Mouse (Mus musculus) heart, postnatal 36 days (tissue): Measurements from ENCODE around the gene Hecw2. TPM values are rescaled to one million over a fixed set of nuclear protein-coding genes. Genes with fewer than 3 reads are reported as not detected.

Source experiments
- DNase-seq, 2 experiments: peaks; one replicate each; pipeline ENCODE4 v3.0.0; 2021 to 2022
- intact Hi-C: fragments of 180-260 bp; cut with DNase I; formaldehyde crosslinking; loops from one replicate; pipeline ENCODE4 v1.15.1; 2025
- total RNA-seq, 2 experiments: library from RNA; stranded (reverse); gene quantifications; 2 replicates each; pipeline ENCODE4 v1.2.3; 2021

Hecw2 gene
- total RNA-seq, 2 experiments from 2014 or later = 13.5 TPM

DNA sequence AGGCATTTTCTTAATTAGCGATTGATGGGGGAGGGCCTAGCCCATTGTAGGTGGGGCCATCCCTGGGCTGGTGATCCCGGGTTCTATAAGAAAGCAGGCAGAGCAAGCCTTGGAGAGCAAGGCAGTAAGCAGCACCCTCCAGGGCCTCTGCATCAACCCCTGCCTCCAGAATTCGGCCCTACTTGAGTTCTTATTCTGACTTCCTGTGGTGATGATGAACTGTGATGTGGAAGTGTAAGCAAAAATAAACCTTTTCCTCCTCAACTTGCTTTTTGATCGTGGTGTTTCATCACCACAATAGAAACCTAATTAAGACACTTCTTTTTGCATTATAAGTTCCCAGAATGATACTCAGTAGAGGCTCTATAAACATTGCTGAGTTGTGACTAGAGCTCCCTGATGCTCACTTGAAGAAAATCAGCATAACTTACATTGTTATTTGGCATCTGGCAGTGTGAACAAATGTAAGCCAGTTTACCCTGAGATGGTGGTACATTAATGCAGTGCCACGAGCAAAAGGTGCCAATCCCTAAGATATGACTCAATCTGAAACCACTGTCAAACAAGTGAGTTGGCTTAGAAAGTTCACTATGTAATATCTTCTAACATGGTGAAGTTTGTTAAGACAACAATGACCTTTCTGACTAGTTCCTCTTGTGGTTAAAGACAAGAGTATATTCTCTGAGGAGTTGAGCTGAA, 349.9 kb downstream of the Hecw2 start:
- no peak for DNase-seq
- intact Hi-C loops = no loop called here

DNA sequence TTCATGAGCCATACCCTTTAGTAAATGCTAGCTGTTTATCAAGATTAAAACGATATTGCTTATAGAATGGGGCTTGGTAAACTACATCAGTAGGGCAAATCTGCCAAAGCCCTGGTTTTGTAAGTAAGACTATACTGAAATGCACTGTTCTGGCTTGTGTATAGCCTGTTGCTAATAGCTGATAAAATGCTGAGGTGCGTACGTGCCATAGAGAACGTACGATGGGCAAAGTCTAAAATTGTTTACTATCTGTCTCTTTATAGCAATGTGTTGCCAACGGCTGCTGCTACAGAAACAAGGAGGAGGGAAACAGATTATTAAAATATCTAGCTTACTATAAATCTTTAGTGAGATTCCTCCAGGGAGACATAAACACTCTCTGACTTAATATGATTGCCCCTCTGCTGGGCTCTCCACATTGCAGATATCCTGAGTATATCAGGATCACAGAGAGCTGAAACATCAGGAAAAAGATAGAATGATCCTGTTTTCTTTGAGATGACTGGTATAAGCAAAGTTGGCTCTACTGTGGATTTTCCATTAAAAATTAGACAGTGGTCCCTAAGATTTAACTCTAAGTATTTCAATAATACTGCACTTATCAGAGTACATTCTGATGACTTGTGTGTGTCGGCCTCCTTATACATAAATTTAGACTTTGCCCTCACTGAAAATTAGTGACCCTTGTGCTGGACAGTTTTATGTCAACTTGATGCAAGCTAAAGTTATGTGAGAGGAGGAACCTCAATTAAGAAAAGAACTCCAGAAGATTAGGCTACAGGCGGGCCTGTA, 350.6 kb downstream of the Hecw2 start:
- intact Hi-C loops = no loop called here

DNA sequence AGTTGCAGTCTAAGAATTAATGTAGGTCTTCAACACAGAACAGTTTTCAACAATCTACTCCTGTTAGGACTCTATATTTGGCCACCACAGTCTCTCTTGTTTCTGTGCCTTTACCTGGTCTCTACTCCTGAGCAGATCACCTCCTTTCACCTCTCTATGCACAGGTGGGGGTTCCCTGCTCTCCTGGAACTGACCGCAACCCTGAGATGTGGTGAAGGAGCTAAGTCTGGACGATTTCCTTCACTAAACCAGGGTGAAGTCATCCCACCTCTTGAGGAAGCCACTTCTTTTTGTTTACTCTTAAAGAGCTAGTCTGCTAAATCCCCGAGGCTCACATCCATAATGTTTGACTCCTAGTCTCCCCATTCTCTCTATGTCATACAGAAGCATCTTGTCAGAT, 351.9 kb downstream of the Hecw2 start:
- intact Hi-C loops = no loop called here
- DNase-seq = no peak

More for the DNA sequence above, 350.6 kb downstream of the Hecw2 start:
- DNase-seq = no peak

DNA sequence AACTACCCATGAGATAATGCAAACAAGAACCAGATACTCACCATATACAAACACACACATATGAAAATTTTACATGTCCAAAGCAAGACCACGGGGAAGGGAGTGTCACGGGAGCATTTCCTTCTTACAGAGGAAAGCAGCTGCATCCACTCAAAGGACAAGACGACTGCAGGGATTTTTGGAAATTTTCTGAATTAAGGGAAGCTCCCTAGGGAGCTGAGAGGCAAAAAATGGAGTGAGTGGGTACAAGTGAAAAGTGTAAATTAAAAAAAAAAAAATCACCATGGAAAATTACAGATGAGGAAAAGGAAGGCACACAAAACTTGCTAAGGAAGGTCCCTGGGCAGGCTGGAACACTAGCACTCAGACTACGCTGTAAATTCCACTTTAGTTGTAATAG, 353.9 kb downstream of the Hecw2 start:
- intact Hi-C loops = no loop called here
- DNase-seq = no peak

DNA sequence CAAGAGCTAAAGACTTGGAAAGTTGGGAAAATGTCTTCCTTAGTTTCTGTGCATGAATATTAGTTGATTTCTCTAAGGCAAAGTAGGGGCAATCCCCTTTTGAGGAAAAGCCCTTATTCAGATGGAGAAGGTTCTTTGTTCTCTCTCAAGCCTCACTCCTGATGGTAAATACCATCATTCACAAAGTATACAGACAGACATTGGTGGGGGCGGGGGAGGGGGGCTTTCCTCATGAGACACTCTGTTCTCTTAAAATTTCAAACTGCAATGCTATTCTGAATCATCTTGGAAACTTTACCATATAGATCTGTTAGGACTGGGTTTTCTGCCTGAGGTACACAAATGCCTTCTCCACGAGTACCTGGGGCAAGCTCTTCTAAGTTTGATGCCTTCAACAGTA, 355.6 kb downstream of the Hecw2 start:
- DNase-seq = no peak
- intact Hi-C loops = no loop called here

DNA sequence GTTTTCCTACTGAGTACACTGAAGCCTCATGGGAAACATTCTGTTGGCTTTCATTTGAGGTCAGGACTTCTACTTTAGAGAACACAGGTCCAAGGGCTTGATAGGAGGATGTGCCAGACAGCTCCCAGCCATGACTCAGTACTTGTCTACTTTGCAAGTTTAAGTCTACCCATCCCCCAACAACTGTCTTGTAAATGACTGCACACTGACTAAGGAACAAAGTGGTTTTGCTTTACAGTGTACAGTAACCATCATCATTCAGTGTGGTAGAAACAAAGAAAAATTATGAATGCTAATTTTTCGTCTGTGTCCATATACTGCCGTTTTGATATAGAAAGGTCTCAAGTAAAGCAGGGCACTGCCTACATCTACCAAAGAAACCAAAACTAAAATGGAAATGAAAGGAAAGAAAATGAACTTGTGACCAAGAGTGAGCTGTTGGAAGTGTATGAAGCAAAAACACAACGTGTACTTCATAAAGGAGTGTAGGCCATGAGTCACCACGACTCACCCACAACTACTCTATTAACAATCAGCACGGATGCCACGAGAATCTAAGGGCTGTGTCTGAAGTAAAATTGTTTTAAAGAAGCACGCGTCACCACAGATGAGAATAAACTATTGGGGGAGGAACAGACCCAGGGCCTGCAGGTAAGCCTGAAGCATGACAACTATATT, 356.6 kb downstream of the Hecw2 start:
- DNase-seq = no peak
- intact Hi-C loops = no loop called here

DNA sequence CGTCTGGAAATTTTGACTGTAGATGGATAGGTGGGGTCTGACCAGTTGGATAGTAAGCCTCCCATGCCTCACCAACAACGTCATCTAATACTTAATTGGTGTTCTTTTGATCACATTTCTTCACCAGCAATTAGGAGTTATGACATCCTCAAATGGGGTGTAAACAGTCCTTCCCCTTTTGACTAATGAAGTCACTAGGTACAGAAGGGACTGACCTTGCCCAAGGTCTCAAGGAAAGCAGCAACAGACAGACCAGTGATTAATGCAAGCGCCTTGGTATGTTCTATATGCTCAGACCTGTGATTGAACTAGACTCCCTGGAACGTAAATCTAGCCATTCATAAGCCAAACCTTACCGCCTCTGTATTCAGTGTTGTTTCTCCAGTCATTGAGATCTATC, 364.7 kb downstream of the Hecw2 start:
- intact Hi-C loops = no loop called here

DNA sequence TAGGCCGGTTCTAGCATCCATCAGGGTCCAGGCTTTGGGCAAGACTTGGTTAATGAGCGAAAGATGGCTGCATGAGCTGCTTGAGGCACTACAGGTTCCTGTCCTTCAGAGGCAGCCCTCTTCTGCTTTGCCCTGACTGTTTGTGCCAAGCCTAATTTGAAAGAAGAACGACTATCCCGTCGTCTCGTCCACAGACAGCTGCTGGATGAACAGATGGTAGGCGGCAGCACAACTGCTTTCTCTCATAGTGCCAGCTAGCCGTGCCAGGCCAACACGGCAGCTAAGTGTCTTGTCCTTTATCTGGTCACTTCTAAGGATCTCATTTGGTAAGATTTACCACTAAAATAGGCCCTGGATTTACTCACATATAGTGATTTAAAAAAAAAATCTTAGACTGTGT, 365.9 kb downstream of the Hecw2 start:
- intact Hi-C loops = no loop called here
- DNase-seq = no peak

More for the DNA sequence above, 364.7 kb downstream of the Hecw2 start:
- no peak for DNase-seq

DNA sequence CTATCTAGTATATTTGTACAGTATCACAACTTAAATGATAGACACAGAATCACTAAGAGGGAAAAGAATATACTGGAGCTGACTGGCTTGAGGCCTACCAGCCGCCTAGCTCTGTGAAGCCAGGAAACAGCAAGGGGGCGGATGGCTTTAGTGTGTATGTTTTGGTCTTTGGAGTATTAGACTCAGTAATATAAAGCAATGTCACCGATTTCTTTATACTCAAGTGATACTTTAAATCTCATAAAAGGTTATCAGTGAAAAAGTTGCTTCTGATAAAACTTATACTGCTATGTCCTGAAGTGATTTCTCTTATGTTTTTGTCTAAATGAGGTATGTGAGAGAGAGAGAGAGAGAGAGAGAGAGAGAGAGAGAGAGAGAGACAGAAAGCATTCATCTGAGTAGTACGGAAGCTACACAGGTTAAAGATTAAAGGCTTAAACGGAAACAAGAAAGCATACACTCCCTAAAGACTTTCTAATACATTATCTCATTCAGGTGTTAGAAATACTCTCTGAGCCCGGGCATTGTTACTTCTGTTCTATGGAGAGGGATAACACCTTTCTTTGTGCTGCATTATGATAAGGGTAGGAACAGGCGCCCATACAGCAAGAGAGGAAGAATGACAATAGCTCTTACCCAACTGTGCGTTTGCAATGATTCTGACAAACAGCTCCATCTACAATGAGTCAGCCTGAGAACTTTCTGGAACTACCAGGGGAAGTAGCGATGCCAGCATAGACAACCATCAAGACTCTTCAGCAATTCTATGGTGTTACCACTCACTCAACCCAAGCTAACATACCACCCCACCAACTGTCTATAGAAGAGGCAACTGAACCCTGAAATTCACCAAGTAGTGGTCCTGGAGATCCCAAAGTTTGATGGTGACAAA, 370.3 kb downstream of the Hecw2 start:
- intact Hi-C loops = no loop called here

DNA sequence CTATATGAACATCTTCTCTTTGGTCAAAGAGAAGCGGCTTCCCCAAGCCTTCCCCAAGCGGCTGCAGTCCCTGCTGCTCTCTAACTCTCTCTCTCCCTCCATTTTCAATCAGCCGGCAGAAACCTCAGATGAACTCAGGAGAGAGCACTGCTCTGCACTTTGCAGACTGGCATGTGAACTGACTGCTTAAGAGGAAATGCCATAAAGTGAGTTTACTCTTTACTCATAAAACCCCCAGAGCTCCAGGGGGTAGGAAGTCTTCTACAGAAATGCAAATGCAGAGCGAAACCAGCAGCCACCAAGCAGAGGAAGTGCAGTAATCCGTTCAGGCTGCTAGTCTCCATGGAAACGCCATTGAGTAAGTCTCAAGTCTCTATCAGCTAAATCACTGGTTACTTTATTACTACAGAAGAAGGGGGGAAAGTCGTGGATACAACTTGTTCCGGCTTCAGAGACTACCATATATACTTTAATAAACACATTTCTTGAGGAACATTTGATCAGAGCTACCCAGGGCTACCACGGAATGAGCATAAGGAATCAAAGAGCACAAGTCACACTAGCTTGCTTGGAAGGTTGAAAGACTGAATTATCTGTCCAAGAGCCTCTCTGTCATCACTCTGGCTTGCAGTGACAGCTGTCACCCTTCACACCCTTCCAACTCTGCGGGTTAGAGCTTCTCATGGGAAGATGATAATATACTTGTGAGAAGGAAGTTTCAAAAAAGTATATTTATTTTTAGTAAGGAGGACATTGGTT, 371.1 kb downstream of the Hecw2 start:
- peak; percentile 21 to 38 for DNase-seq
- intact Hi-C loops = no loop called here

More for the DNA sequence above, 370.3 kb downstream of the Hecw2 start:
- DNase-seq = no peak

DNA sequence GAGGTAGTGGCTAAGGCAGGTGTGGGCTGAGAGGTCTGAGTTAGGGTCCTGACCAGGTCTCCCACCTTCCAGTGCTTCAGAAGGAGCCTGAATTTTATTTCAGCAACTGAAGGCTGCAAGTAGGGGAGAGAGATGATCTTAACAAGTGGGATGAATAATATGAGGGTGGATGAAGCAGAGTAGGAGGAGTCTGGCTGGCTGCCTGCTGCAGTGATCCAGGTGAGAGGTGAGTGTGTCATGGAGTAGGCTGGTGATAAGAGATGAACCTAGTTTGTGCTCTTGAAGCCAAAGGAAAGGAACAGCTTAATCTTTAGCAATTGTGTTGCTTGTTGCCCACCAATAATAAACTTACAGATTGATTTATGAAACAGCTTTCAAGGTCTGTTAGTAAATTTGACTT, 373.0 kb downstream of the Hecw2 start:
- intact Hi-C loops = no loop called here
- DNase-seq = no peak

DNA sequence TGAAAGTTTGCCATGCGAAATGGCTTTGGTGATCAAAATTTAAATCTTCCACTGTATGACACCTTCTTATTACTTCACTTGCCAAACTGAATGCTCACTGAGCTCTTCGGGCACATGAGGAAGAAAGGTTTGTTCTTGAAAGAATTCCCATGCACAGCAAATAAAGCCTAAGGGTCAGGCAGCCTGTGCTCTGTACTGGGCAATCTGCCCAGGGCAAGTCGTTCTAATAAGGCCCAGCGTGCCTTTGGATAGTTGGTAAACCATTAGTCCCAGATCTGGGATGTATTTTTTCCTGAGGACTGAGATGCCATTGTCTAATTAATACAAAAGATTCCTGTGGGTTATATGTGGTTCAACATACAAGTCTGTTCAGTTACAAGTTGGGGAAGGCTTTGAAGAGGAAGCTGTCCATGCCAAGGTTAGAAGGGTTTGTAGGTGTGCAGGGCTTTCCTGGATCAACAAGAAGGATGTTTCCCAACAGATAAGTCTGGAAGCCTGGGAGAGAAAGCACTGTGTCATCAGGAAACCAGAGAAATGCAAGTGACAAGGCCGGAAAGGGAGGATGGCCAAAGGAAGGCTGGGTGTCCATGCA, 374.8 kb downstream of the Hecw2 start:
- DNase-seq = peak in 1 of 2 experiments; percentile 21
- intact Hi-C loops = no loop called here

DNA sequence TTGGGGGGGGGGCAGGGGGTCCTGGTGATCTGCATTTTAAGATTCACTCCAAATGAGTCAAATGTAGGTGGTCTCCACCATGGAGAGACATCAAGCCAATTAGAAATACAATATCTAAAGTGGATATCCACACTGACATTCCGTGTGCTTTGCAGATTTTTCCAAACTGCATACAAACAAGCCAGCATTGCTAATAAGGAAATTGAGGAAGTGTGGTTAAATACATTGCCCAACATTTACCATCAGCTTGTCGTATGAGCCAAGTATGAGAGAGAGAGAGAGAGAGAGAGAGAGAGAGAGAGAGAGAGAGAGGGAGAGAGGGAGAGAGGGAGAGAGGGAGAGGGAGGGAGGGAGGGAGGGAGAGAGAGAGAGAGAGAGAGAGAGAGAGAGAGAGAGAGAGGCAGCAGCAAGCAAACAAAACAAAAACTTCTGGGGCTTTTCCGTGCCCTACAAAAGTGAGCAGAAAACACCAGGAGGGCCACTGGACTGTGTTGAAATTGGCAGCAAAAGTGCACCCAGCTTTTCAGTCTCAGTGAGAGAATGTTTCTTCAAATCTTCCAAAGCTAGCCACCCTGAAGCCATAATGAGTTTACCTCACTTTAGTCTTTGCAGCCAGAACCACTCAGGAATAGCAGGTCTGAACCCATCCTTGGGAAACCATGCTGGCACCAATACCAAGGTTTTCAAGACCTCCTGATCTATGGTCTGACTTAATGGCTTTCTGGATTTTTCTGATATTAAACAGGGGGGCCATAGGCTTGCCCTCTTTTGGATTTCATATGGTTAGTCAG, 376.7 kb downstream of the Hecw2 start:
- DNase-seq = no peak
- intact Hi-C loops = loop anchor here (5.0 kb wide), 1 partner anchor 34 kb away; no protein-coding TSS in a partner anchor

DNA sequence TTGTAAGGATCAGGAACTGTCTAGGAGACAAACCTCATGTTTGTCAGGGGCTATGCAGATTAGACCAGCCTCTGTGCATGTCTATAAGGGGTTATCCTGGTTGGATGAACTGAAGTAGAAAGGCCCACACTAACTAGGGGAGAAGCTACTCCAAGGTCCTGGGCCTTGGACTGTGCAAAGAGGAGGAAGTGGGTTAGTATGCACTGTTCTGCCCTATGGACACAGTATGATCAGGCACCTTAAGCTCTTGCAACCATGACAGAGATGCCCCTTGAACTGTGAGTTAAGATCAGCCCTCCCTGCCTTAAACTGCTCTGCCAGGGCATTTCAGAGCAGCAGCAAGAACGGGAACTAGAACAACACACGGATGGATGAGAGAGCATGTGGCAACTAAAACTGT, 378.6 kb downstream of the Hecw2 start:
- no peak for DNase-seq
- intact Hi-C loops = loop anchor here (5.0 kb wide), 1 partner anchor 36 kb away; no protein-coding TSS in a partner anchor

DNA sequence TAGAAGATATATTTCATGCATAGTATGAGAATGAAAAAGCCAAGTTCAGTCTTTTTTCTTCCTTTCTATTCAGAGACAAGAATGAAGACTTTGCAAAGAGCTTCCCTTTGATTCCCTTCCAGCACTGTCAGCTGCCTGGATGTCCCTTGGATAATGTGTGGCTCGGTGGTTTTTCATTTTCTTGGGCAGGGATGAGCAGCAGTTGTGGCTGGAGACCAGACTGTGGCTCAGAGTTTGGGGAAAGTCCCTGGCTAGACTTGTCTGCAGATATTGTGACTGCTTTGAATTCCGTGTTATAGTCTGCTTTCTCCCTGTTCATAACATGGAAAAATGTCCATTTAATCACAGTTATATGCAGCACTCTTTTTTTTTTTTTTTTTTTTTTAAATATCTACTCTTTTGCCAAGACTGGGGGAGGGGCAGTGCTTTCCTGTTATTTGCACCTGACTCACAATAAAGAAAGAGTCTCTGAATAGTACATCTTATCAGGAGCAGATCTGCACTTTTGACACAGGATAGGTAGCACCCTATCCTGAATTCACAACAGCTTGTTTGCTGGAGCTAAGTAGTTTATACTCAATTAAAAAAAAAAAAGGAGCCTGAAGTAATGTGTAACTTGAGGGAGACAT, 380.8 kb downstream of the Hecw2 start:
- intact Hi-C loops = loop anchor here (2.0 kb wide), 1 partner anchor 27 kb away; no protein-coding TSS in a partner anchor
- DNase-seq = peak in 1 of 2 experiments; percentile 31

DNA sequence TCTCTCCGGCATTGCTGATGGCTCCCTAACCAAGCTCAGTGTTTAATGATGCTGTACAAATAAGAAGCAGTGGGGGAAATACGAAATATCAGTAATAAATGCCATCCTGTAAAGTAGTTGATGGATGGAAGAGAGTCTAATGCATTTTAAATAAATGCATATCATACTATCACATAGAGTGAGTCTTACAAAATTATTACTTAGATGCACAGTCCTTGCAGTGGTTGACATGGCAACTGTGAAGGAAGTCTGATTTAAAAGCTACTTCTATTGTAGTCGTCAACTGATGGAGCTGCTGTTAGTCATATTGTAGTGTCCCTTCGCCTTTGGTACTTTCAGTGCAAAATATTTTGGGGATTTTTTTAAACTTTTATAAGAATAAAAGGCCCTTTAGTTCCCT, 383.0 kb downstream of the Hecw2 start:
- no peak for DNase-seq
- intact Hi-C loops = no loop called here

DNA sequence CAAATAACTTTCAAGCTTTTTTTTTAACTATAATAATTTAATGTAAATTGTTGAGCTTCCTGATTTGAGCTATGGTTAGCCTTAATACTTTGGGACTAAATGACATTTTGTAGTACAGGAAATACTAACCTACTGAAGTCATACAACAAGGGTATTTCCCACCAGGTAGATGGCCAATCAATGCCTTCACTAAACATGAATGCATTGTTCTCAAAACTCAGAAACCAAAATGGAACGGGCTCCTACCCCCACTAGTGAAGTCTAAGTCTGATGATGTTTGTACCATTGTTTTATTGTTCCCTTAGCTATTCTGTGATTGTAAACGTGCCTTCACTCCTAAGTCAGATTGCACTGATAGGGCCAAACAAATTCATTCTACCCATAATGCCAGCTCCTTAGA, 386.7 kb downstream of the Hecw2 start:
- DNase-seq = no peak
- intact Hi-C loops = no loop called here

DNA sequence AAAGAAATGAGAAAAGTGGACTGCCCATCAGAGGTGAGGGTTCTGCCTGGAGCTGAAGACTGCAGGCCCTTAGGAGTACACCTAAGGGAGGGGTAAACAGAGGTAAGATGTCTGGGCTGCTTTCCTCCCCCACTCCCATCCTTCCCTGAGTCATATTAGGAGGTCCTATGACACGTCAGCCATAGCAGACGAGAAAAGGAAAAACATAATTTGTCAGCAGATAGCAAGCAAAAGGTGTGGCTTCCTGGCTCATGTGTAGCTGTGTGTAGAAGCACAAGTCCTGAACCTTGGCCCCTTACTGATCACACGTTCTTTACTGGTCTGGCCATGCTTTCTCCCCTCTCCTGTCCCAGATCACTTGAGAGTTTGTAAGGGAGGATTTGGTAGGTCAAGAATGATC, 397.2 kb downstream of the Hecw2 start:
- intact Hi-C loops = no loop called here
- DNase-seq = no peak
